Comparison of ENCODE assay signal across 16 mouse cellular contexts in the genomic region with DNA sequence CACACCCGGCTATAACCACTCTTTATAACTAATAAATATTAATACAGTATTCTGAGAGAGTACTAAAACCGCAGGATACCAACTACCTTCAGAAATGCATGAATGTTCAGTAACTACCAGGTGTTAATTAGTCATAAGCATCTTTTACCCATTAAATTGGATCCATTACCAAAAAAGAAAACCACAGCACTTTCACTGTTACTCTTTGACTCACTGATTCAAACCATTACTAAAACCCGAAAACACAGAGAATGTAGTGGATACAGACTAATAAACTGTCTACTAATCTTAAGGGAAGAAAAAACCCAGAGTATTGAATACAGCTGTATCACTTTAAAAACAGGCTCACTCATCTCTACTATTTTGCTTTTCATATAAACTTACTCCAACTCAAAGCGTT.
"Had no signal": no experiment of that assay in that cellular context is flagged by ENCODE, and none has a peak within 500 bp of the region (broad histone marks: within the 10 kb centered on the region; RNA-seq: fewer than 3 reads in every experiment).

No protein-coding gene starts in this region.

- H3K9ac ChIP-seq: neural tube, embryonic 13.5 days; neural tube, embryonic 15.5 days; stomach, embryonic 15.5 days had no signal

- H3K27ac ChIP-seq: neural tube, embryonic 13.5 days; neural tube, embryonic 15.5 days; stomach, embryonic 15.5 days; stomach, postnatal 0 days had no signal

- H3K27me3 ChIP-seq: neural tube, embryonic 13.5 days; neural tube, embryonic 15.5 days; stomach, embryonic 15.5 days had no signal

- H3K9me3 ChIP-seq: neural tube, embryonic 13.5 days; neural tube, embryonic 15.5 days; stomach, embryonic 15.5 days had no signal

- H3K4me1 ChIP-seq: neural tube, embryonic 13.5 days; neural tube, embryonic 15.5 days; stomach, embryonic 15.5 days had no signal

- DNase-seq: retina, postnatal 1 day; right cerebral cortex, adult 18-20 months; right cerebral cortex, postnatal 14 days; right cerebral cortex, postnatal 25 days; right cerebral cortex, postnatal 4 days; spleen, adult 18-20 months; thymus, adult 18-20 months; thymus, adult 2 months; thymus, postnatal 14 days; thymus, postnatal 25 days; thymus, postnatal 36 days; thymus, postnatal 4 days had no signal

- H3K4me3 ChIP-seq: neural tube, embryonic 13.5 days; neural tube, embryonic 15.5 days; stomach, embryonic 15.5 days had no signal

- H3K4me2 ChIP-seq: neural tube, embryonic 13.5 days; neural tube, embryonic 15.5 days; stomach, embryonic 15.5 days had no signal
